Mouse (Mus musculus): ENCODE measurements at regions not wholly inside any gene's neighbourhood (a gene's known extent, or its start where the extent isn't known, plus 50 kb on each side); places are given as distances from the start of the nearest gene placed in this dataset.

- no peak for DNase-seq (ENCODE audit: low spot score)
These were observed 67.5 kb upstream of the Mid1ip1 start for GRCm38 (mm10) chrX:10647332-10647731.

GRCm38 (mm10) chrX:10650881-10651280 lies 63.9 kb upstream of the Mid1ip1 start:
- DNase-seq (ENCODE audit: low spot score) = peak; percentile 6

All from layer of hippocampus, adult 11-12 months (tissue).